Mouse (Mus musculus) stomach, postnatal 0 days (tissue): ENCODE data around the gene Sema6b.
"Not testable (repeated sequence)": the region's sequence is repeated elsewhere in the genome, so short reads cannot be mapped to it uniquely, and the experiment has no call there.

ENCODE experiments used
- CTCF ChIP-seq: IDR thresholded peaks from 2 replicates; pipeline ENCODE4 v1.5.1; 2016; ENCODE audit warnings: antibody characterized with exemption, low read depth, mild to moderate bottlenecking, moderate library complexity
- EP300 ChIP-seq: optimal IDR thresholded peaks from 2 replicates; pipeline ENCODE3; 2016; ENCODE audit warnings: antibody characterized with exemption

- not testable (repeated sequence) for TF ChIP-seq CTCF, EP300
These were observed 61.8 kb downstream of the Sema6b start for GRCm38 (mm10) chr17:56078361-56078760.
